Mouse (Mus musculus) CH12.LX (cell line): ENCODE data around the gene Khdrbs2. TPM values are rescaled to one million over a fixed set of nuclear protein-coding genes. Genes with fewer than 3 reads are reported as not detected.

Experiments
- DNase-seq: peaks from one replicate; pipeline ENCODE4 v3.0.0-alpha.2; 2013; ENCODE audit errors: extremely low read depth
- H3K27ac ChIP-seq: 2 replicates; pipeline ENCODE4 v1.5.1; 2012; ENCODE audit warnings: low read depth, mild to moderate bottlenecking, control low read depth, moderate library complexity; ENCODE audit not compliant: insufficient read depth
- H3K27me3 ChIP-seq: replicated peaks from 2 replicates; pipeline ENCODE3; 2012; ENCODE audit warnings: inconsistent platforms
- H3K36me3 ChIP-seq, 2 experiments: replicated peaks in 1 of 2; 2 replicates each; pipeline versions ENCODE3 to v1.6.1; 2012; ENCODE audit warnings: inconsistent platforms in 1 of 2, low read length in 1 of 2, mild to moderate bottlenecking in 1 of 2, mixed read lengths in 1 of 2, moderate library complexity in 1 of 2; ENCODE audit not compliant: control insufficient read depth in 1 of 2, insufficient read depth in 1 of 2
- H3K4me1 ChIP-seq, 2 experiments: 2 replicates each; pipeline ENCODE4 v1.6.1; 2012; ENCODE audit warnings: inconsistent platforms in 1 of 2, moderate library complexity in 1 of 2; ENCODE audit not compliant: insufficient read depth in 2 of 2, control insufficient read depth in 1 of 2
- H3K4me2 ChIP-seq: 2 replicates; pipeline ENCODE4 v1.6.1; 2012; ENCODE audit warnings: low read depth, mild to moderate bottlenecking, control low read depth; ENCODE audit not compliant: poor library complexity, insufficient read depth, severe bottlenecking
- H3K4me3 ChIP-seq, 3 experiments: fragments of 150-350 bp in 1 of 3; sonication (generic) in 1 of 3; replicated peaks in 1 of 3; 2 replicates each; pipeline versions ENCODE3 to v1.5.1; 2011 to 2012; ENCODE audit warnings: low read depth in 2 of 3, low read length in 2 of 3, mild to moderate bottlenecking in 2 of 3, moderate library complexity in 2 of 3, control low read depth in 1 of 3, improper control_type of control experiment in 1 of 3, inconsistent platforms in 1 of 3, mixed read lengths in 1 of 3; ENCODE audit not compliant: poor library complexity in 1 of 3
- H3K79me2 ChIP-seq: replicated peaks from 2 replicates; pipeline ENCODE4 v1.6.1; 2012; ENCODE audit warnings: mild to moderate bottlenecking, moderate library complexity; ENCODE audit not compliant: control insufficient read depth, poor library complexity, insufficient read depth, severe bottlenecking; ENCODE audit errors: extremely low read depth
- H3K9ac ChIP-seq: 2 replicates; pipeline ENCODE4 v1.6.1; 2012; ENCODE audit warnings: low read depth, mild to moderate bottlenecking, control low read depth, moderate library complexity; ENCODE audit not compliant: insufficient read depth
- H3K9me3 ChIP-seq: replicated peaks from 2 replicates; pipeline ENCODE3; 2012; ENCODE audit warnings: low read length, inconsistent platforms, mixed read lengths
- ELF1 ChIP-seq: IDR thresholded peaks from 2 replicates; pipeline ENCODE4 v1.6.1; 2014; ENCODE audit warnings: low read depth, mild to moderate bottlenecking, inconsistent platforms, low read length, improper control_type of control experiment
- ETS1 ChIP-seq: conservative IDR thresholded peaks from 2 replicates; pipeline ENCODE4 v1.6.1; 2012; ENCODE audit warnings: low read depth, mild to moderate bottlenecking, inconsistent platforms, low read length, improper control_type of control experiment, moderate library complexity
- HCFC1 ChIP-seq: IDR thresholded peaks from 2 replicates; pipeline ENCODE4 v1.6.1; 2012; ENCODE audit warnings: low read depth, mild to moderate bottlenecking, inconsistent platforms, low read length, improper control_type of control experiment
- MAFK ChIP-seq: IDR thresholded peaks from 2 replicates; pipeline ENCODE4 v1.6.1; 2011; ENCODE audit warnings: low read length, improper control_type of control experiment; ENCODE audit not compliant: insufficient replicate concordance
- TBP ChIP-seq: conservative IDR thresholded peaks from 2 replicates; pipeline ENCODE4 v1.6.1; 2011; ENCODE audit warnings: low read depth, low read length, improper control_type of control experiment
- TCF12 ChIP-seq: IDR thresholded peaks from 2 replicates; pipeline ENCODE4 v1.6.1; 2014; ENCODE audit warnings: low read depth, mild to moderate bottlenecking, inconsistent platforms, low read length, improper control_type of control experiment
- USF1 ChIP-seq: IDR thresholded peaks from 2 replicates; pipeline ENCODE4 v1.6.1; 2014; ENCODE audit warnings: low read depth, mild to moderate bottlenecking, inconsistent platforms, low read length, improper control_type of control experiment
- ZMIZ1 ChIP-seq: IDR thresholded peaks from 2 replicates; pipeline ENCODE4 v1.6.1; 2012; ENCODE audit warnings: low read depth, mild to moderate bottlenecking, inconsistent platforms, low read length, improper control_type of control experiment
- dilution Hi-C: fragments of 300-500 bp; cut with MboI; formaldehyde crosslinking; loops from 2 replicates; pipeline ENCODE4 v1.14.3; 2020; ENCODE audit warnings: low sequenced_read_pairs; ENCODE audit not compliant: extremely low pct_unique_long_range_greater_than_20kb, extremely low pct_ligation_motif_present
- in situ Hi-C: fragments of 300-500 bp; cut with MboI; formaldehyde crosslinking; loops from 3 replicates; pipeline ENCODE4 v1.14.3; 2019; ENCODE audit warnings: low sequenced_read_pairs, low pct_ligation_motif_present, low pct_unique_long_range_greater_than_20kb, mixed read lengths
- polyA plus RNA-seq: library from polyadenylated mRNA; unstranded; fragments of >175 nt; gene quantifications from 2 replicates; pipeline ENCODE4 v1.2.1, GENCODE M21; 2012; ENCODE audit warnings: low read depth; ENCODE audit not compliant: insufficient read length
- total RNA-seq, 2 experiments: library from RNA; depleted of rRNA; stranded (reverse); fragments of 300-350 nt in 1 of 2; fragments of >200 nt in 1 of 2; gene quantifications; 2 replicates each; pipeline ENCODE4 v1.2.3; 2012 to 2014

Gene Khdrbs2
- total and polyA plus RNA-seq, 3 experiments: not detected

DNA sequence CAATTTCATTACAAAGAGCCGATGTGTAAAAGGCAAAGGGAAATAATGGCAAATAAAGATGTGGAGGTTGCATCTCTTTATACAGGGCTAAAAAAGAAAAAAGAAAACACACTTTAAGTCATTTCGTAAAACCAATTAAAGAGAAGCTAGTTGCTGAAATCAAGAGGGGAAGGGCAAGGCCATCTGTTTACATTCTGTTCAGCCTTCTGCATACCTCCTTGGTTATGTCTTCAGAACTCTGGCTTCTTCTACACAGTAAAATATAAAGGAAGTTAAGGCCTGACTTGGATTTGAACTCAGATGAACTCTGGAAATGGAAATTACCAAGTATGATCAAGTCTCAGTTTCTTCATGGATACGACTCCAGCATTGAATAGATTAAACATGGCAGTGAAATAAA, 528.8 kb downstream of the Khdrbs2 start:
- no peaks in the 10 kb centered on the region for H3K36me3 ChIP-seq
- H3K27me3 ChIP-seq: no peaks in the 10 kb centered on the region
- no peaks in the 10 kb centered on the region for H3K79me2 ChIP-seq
- dilution Hi-C loops (no loop called here), in situ Hi-C loops (no loop called here)
- H3K9me3 ChIP-seq: peaks cover 23% of the 10 kb centered on the region
- no peak overlapping the region for H3K9ac ChIP-seq
- H3K4me1 ChIP-seq: no peaks in the 10 kb centered on the region
- H3K4me3 ChIP-seq: no peak overlapping the region
- DNase-seq: no peak
- no peak overlapping the region for H3K4me2 ChIP-seq
- no peak for TF ChIP-seq ETS1
- TF ChIP-seq HCFC1: no peak
- TF ChIP-seq USF1: no peak
- no peak for TF ChIP-seq TBP
- no peak for TF ChIP-seq MAFK
- TF ChIP-seq ZMIZ1: no peak
- no peak for TF ChIP-seq ELF1
- no peak for TF ChIP-seq TCF12
- no peak overlapping the region for H3K27ac ChIP-seq
